Mouse (Mus musculus) gonadal fat pad, adult 2 months (tissue): ENCODE data around the gene Gdpgp1. TPM values are rescaled to one million over a fixed set of nuclear protein-coding genes. Genes with fewer than 3 reads are reported as not detected.

ENCODE experiments used
- DNase-seq: peaks from one replicate; pipeline ENCODE4 v3.0.0-alpha.2; 2012; ENCODE audit warnings: low read depth
- polyA plus RNA-seq: library from polyadenylated mRNA; depleted of rRNA; stranded (reverse); fragments of >200 nt; gene quantifications from 2 replicates; pipeline ENCODE4 v1.2.3, GENCODE M21; 2012

The Gdpgp1 gene
- polyA plus RNA-seq, 1 experiment, result 2.4 TPM

DNA sequence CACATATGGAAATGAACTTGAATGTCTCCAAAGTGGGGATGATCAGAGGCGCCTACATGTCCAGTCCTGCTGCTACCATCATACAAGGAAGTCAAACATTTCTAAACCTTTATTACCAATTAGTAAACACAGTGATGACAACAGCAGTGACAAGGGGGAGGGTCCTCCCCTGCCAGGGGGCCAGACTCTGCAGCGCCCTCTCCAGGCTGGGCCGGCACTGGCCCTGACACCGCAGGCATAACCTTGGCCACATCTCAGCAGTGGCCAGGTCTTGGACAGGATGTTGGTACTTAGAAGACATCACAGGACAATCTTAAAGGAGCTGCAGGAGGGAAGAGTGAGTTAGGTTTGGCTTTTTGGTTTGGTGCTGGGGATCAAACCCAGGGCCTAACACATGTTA is 5.6 kb upstream of the Gdpgp1 start:
- no peak for DNase-seq

DNA sequence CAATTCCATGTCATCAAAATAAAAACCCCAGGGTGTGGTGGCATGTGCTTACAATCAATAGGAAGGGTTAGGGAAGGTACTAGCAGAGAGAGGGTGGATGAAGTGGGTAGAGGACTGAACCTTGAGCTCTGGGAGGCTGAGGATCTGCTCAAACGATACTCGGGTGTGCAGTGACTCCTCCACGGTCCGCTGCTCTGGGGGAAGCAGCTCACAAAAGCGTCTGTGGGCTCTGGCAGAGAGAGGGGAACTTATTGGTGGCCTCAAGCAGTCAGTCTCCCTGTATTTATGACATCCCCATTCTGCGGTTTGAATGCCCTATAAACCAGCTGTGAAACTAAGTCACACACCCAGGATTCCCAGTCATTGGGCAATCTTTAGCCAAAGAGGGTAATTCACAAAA is 2.5 kb upstream of the Gdpgp1 start:
- DNase-seq, result no peak

DNA sequence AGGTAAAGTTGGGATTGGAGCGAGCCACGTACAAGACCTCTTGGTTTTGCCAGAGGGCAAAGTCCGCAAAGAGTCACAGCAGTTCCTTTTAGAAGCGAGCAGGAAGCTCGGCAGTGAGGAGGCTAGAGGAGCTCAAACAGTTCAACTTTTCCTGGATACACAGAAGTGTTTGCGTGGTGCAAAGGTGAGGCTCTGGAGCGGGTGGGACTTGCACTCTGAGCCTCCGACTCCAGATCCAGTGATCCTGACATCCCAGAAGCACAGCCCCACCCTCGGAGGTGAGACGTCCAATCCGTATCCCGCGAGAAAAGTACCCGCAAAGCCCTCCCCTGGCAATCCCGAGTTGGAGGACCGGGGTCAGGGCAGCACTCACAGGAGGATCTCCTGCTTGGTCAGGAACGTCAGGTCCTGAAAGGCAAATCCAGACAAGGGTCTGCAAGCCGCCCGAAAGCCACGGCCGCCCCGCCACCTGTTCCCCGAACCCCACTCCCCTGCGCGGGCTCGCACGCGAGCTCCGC is 635 bp upstream of the Gdpgp1 start:
- no peak for DNase-seq

DNA sequence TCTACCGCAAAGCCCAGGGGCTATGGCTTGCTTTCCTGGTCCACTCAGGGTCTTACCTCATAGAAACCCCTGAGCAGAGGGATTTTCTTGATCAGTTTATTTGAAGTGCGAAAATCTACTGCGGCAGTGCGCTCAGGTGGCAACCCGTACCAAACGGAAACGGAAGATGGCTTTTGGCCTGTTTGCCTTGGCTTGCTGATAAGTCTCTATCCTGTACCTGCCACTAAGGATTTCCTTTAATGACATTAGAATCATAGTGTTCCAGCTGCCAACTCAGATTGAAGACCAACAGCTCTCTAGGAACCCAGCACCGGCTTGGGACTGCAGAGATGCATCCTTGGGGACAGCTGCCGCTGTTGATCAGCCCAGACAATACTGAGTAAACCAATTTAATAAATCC is 1.1 kb downstream of the Gdpgp1 start:
- DNase-seq, result no peak

DNA sequence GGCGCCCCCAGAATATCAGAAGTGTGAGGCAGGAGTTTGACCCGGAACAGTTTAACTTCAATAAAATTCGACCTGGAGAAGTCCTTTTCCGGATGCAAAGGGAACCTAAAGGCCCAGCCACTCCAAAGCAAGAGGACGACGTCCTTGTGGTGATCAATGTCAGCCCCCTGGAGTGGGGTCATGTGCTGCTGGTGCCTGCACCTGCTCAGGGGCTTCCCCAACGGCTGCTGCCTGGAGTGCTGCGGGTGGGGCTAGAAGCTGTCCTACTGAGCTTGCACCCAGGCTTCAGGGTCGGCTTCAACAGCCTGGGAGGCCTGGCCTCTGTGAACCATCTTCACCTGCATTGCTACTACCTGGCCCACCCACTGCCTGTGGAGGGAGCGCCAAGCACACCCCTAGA is 5.9 kb downstream of the Gdpgp1 start:
- no peak for DNase-seq

DNA sequence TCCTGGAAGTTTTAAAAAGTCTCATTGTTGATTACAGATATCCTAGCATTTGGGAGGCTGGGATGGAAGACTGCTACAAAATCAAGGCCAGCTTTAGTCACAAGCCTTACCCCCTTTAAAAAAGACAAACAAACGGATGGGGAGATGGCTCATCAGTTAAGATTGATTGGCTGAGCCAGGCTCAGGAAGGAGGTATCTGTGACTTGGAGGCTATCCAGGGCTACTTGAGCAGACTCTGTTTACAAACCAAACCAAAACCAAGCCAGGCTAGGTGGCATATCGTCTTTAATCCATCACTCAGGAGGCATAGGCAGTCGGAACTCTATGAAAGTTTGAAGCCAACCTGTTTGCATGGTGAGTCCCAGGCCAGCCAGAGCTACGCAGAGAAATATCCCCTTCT is 9.0 kb downstream of the Gdpgp1 start:
- no peak for DNase-seq

DNA sequence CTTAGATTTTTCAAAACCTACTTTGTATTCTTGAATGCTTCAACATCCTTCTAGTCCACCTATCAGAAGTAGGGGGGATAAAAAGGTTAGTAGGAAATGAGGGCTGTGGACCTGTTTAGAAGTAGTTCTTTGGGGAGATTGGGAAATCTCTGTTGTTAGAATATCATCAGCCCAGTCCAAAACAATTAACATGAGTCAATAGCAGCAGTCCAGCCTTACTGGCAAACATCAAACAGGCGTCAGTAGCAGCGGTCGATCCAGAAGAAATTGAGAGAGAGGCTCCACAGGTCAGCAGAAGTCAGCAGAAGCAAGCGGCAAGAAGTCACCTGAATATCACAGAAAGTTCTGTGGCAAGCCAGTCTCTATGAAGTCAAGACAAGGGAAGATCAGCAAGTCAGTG is 12.2 kb downstream of the Gdpgp1 start:
- DNase-seq, result no peak

DNA sequence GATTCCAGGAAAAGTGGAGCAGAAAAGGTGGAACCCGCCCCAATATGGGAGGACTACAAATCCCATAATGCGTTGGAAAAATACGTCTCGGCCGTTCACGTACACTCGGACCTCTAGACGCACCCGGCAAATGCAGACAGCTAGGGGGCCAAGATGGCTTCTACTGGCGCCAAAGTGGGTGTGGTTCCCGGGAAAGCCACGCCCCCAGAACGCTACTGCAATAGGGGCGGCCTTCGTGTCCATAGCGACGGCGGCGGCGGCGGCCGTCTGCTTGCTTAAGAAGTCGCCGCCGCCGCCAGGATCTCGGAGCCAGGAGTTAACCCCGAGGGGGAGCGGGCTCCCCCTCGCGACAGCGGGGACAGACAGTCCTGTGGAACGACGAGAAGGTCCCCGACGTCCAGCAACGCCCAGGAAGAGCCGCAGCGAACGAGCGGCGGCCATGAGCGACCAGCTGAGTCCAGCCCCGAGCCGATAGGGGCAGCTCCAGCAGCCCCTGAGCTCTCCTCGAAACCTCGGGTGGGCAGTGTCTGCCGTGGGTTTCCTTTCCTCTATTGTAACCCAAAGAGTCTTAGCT is 13.6 kb downstream of the Gdpgp1 start, which contains the start of gene Ttll13:
Gene Ttll13, plus strand, starts transcription at position 229 of the 574 bp plus-strand sequence.
- DNase-seq, result no peak

DNA sequence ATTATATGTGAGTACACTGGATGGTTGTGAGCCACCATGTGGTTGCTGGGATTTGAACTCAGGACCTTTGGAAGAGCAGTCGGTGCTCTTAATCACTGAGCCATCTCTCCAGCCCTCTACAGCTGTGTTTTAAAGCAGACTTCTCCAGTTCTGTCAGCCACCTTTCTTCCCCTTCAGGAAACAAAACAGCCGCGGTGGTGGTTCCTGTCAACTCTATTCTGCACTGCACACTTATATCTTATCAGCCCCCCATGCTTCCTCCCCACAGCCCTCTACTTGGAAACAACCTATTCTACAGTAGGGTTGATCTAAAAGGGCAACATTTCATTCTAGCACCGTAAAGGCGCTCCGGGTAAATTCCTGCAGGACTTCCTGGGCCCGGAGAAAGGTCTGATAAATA is 14.2 kb downstream of the Gdpgp1 start:
- DNase-seq, result no peak

DNA sequence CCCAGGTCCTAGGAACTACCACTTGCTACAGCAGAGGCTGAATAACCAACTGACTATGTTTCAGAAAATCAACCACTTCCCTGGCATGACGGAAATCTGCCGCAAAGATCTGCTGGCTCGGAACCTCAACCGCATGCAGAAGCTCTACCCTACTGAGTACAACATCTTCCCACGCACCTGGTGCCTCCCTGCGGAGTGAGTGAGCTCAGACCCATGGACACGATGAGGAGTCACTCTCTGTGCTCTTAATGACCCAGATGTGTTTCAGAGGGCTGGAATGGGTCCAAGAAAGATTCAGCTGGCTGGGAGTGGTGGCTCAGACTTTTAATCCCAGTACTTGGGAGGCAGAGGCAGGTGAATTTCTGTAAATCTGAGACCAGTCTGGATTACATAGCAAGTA is 19.8 kb downstream of the Gdpgp1 start:
- DNase-seq, result no peak

DNA sequence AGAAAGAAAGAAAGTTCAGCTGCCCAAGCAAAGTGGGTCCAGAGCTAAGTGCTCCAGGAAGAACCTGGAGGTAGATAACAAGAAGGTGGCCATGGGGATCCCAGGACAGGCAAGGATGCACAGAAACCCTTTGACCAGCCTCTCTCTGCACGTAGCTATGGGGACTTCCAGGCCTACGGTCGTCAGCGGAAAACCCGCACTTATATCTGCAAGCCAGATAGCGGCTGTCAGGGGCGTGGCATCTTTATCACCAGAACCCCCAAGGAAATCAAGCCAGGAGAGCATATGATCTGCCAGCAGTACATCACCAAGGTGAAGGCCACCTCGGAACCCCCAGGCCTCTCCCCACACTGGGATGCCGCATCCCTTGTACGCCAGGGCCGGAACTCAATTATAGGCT is 20.2 kb downstream of the Gdpgp1 start:
- no peak for DNase-seq

DNA sequence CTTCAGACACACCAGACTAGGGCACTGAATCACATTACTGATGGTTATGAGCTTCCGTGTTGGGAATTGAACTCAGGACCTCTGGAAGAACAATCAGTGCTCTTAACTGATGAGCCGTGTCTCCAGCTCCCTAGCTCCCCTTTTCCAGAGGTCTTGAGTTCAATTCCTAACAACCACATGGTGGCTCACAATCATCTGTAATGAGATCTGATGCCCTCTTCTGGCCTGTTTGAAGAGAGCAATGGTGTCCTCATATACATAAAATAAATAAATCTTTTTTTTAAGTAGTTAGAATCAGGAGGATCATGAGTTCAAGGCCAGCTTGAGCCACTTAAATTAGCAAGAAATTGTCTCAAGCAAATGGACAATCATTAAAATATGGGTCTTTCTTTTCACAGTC is 23.3 kb downstream of the Gdpgp1 start:
- DNase-seq, result no peak

DNA sequence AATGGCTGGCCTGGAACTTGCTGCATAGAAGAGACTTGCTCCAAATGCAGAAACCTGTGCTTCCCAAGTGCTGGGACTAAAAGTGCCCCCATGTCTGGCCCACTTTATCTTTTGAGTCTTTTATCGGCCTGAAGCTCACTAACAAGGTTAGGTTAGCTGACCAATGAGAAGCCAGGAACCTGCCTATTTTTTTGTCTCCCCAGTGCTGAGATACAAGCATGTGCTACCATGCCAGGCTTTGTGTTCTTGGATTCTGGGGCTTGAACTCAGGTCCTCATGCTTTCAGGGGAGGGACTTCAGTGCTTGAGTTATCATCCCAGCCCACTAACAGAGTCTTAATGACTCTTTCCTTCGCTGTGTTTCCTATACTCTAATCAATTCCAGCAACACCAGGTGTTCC is 25.0 kb downstream of the Gdpgp1 start:
- no peak for DNase-seq

DNA sequence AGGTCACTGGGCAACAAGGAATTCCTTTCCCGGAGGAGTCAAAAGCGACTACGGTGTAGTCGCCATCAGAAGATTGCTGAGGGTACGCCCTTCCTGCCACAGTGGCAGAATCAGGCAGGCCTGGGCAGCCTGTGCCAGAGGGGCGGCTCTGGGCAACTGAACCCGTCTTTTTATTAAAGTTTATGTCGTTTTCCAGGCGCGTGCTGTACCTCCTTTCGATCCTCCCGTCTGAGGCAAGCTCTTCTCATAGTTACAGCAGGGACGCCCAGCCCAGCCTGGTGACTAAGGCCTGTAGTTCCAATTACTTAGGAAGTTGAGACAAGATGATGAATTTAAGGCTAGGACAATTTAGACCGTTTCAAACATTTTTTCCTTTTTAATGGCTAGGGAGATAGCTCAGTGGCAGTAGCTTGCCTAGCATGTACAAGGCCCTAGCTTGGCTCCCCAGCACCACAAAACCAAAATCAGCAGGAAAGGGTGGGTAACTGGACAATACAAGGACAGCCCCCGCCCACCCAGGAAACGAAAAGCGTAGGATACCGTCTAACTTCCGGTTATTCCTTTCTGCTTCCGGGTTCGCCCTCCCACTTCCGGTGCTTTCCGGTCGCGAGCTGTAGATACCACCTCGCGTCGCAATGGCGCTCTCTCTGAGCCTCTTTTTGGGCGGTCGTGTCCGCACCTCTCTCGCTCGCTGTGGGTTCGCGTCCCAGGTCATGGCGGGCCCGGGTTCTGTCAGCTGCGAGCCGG is 28.1 kb downstream of the Gdpgp1 start, which contains the start of gene Ngrn:
Gene Ngrn, plus strand, starts transcription at position 591 of the 747 bp plus-strand sequence.
- no peak for DNase-seq

DNA sequence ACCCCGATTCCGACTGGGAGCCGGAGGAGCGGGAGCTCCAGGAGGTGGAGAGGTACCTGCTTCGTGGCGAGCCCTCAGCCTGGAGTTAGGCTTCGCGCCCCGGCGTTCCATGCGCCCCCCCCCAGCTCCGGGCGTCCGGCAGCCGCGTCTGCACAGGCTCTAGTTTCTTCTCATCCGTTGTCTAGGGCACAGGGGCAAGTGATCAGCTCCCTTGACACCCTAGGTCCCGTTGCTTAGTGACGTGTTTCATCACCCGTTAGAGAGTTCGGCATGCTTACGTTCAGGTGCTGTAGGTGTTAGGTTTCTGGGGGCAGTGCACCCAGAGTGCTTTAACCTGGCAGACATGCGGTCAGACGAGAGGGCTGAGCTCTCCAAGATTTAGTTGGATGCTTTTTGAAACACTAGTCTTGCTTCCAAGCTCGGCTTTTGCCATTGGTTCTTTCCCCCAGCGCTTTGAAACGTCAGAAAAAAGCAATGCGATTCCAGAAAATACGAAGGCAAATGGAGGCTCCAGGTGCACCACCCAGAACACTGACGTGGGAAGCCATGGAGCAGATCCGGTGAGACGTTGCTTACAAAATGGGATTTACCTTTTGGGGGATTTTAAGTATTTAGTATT is 28.8 kb downstream of the Gdpgp1 start:
- DNase-seq, result no peak

DNA sequence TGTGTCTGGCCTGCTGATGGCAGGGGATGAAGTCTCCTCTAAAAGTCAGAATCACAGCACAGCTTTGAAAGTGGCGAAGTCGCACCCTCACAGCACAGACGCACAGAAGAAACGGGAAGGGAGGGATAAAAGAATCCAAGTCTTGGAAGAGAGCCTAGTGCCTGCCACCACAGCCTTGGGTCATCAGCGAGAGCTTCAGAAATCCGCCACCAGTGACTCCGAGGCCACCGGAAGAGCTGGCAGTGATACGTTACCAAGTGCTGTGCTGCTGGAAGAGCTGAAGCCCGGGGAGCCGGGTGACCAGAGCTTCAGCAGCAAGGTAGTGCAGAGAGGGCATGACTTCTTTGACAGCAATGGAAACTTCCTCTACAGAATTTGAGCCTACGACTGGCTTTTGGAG is 31.9 kb downstream of the Gdpgp1 start:
- DNase-seq, result no peak

DNA sequence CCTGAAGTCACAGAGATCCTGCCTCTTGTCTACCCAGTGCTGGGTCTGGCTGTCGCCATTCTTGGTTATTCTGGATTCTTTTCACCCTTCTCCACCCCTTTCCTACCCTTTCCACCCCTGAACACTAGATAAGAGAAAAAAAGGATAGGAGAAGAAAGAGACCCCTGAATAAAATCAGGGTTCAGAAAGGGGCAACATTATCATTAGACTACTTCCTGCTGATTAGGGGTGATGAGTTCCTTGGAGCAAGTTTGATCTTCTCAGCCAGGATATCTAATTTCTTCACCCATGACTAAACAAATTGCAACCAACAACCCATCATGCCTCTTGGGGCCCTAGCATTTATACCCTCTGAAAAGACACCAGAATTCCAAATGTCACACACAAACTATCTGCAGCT is 35.1 kb downstream of the Gdpgp1 start:
- DNase-seq, result no peak

DNA sequence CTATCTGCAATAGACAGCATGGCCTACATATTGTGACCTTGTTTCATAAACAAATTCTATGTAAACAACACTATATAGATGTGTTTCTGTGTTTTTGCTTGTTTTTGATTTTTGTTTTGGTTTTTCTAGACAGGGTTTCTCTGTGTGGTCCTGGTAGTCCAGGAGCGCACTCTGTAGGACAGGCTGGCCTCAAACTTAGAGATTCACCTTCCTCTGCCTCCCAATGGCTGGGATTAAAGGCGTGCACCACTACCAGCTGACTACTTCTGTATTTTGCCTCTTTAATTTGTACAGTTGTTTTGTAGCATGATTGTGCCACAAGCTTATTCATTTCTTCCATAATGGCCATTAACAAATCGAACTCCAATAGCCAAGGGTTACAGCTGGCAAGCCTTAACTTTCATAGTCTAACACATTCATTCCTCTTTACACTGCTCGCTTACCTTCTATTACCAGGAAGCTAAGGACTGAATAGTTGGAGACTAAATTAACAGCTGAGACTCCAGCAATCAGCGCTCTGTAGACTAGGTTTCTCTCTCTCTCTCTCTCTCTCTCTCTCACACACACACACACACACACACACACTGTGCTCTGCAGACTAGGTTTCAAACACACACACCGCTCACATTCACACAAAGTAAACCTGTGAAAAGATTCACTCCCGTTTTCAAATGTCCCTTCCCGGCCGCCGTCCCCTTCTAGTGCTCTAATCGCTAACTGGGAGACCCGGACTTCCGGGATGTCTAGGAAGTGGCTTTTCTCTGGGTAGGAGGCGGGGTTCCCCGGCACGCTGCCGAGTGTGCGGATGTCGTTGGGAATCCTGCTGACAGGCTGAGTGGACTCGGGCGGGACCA is 36.5 kb downstream of the Gdpgp1 start, which contains the start of gene Vps33b:
Gene Vps33b, plus strand, starts transcription at position 753 of the 854 bp plus-strand sequence.
- peak; percentile 52 for DNase-seq

DNA sequence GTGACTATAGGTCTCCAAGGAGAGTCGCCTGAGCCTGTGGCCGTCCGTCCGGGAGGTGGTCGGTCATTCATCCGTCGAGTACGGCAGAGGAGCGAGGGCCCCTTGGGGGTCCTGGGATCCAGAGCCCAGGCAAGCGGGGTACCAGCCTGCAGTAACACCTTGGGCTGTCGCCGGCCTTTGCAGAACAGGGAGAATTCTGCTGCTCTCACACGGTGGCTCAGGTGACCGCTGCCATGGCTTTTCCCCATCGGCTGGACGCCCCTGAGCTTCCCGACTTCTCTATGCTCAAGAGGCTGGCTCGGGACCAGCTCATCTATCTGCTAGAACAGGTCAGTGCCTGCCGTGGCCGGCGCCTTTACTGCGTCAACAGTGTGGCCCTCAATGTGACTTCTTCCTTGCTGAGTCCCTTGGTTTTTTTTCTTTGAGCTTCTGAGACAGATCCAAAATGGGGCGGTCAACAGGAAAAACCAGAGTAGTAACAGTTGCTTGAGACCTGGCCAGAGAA is 37.1 kb downstream of the Gdpgp1 start:
- DNase-seq, result no peak

DNA sequence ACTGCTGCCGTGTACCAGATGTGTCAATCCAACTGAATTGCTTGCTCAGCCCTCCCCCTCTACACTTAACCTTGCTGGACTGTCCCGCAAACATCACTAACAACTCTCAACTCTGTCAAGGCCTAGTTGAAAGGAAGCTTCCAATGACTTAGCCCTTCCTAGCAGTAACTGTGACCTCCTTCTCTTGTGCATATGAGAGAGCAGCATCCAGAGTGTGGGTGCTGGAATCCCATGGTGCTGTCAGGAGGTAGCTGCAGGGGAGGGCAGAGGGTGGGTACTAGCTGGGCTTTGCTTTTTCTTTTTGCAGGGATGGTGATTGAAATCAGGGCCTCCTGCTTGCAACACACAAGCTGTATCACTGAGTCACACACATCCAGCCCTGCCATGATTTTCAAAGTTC is 40.8 kb downstream of the Gdpgp1 start:
- DNase-seq, result no peak

DNA sequence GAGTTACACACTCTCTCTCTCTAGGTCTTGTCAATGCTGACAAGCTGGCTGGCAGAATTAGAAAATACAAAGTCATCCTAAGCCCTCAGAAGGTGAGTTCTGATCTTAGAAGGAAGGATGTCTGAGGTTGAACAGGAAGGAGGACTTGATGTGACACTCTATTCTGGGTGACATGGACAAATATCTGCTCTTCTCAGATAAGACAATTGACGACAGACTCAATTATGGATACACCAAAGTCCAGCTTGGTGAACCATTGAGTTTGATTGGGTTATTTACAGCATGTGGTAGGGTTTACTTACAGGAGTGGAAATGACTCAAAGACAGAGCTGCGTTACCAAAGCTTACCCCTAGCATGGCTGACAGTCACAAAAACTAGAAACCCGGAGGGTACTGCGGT is 43.7 kb downstream of the Gdpgp1 start:
- DNase-seq, result no peak

DNA sequence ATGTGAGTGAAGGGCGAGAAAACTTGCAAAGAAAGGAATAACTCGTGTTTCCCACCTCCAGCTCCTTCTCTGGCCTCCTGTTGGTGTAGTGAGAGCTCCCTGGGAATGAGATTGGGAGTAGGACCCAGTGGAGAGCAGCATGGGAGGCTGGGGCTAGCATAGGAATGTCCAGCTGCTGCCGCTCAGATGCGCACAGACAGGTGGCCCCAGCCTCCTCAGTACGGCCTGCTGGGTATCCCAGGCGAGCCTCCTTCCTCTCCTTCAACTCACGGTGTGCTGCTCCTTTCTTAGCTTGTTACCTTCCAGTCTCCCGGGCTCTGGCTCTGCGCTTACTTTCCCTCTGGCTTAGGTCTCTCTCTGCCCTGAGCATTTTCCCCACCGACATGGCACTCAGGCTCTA is 47.4 kb downstream of the Gdpgp1 start:
- DNase-seq, result no peak
